Mouse (Mus musculus): ENCODE data around the gene Ccdc93. TPM values are rescaled to one million over a fixed set of nuclear protein-coding genes. Genes with fewer than 3 reads are reported as not detected.

Ccdc93 gene
- polyA plus RNA-seq (2014; fragmentation: Illumina TruSeq; extraction: RNeasy Lipid Tissue Mini Kit (QIAGEN cat#74804); ENCODE audit: low read depth, low replicate concordance) = 10.1 TPM

GRCm38 (mm10) chr1:121430938-121431928, at the start of gene Ccdc93:
Gene Ccdc93, plus strand, starts transcription at chr1:121431049.

GRCm38 (mm10) chr1:121528399-121528720, 97.5 kb downstream of the Ccdc93 start, which contains the start of gene Htr5b:
Gene Htr5b, minus strand, starts transcription at chr1:121528465.

Other genes starting within 250 kb of the Ccdc93 start
- gene Insig2, start 98.5 kb upstream of the Ccdc93 start, polyA plus RNA-seq (2014; fragmentation: Illumina TruSeq; extraction: RNeasy Lipid Tissue Mini Kit (QIAGEN cat#74804); ENCODE audit: low read depth, low replicate concordance) = 43.9 TPM
- not detected for gene Htr5b, start 97.4 kb downstream of the Ccdc93 start, polyA plus RNA-seq (2014; fragmentation: Illumina TruSeq; extraction: RNeasy Lipid Tissue Mini Kit (QIAGEN cat#74804); ENCODE audit: low read depth, low replicate concordance)
- 25.1 TPM for gene Ddx18, start 136.9 kb downstream of the Ccdc93 start, polyA plus RNA-seq (2014; fragmentation: Illumina TruSeq; extraction: RNeasy Lipid Tissue Mini Kit (QIAGEN cat#74804); ENCODE audit: low read depth, low replicate concordance)